Mouse (Mus musculus) gastrocnemius, postnatal 14 days (tissue): ENCODE measurements around the gene Fam107b. TPM values are rescaled to one million over a fixed set of nuclear protein-coding genes. Genes with fewer than 3 reads are reported as not detected.
A peak's percentile ranks its signal among the peaks of the same experiment; 100 is the strongest.

Experiments used
- DNase-seq: peaks from one replicate; pipeline ENCODE4 v3.0.0; 2021; ENCODE audit warnings: mixed read lengths
- intact Hi-C: fragments of 180-260 bp; cut with DNase I; formaldehyde crosslinking; loops from one replicate; pipeline ENCODE4 v1.15.1; 2025; ENCODE audit warnings: low total_unique reads
- total RNA-seq, 2 experiments: library from RNA; stranded (reverse); gene quantifications; 2 replicates each; pipeline ENCODE4 v1.2.3; 2021

Fam107b gene
- total RNA-seq, 2 experiments from 2014 or later = 5.1 to 7.3 TPM

GRCm38 (mm10) chr2:3727225-3727930 lies 157.1 kb downstream of the Fam107b start:
- DNase-seq = no peak
- intact Hi-C loops = no loop called here

GRCm38 (mm10) chr2:3728090-3728489 lies 157.8 kb downstream of the Fam107b start:
- intact Hi-C loops = no loop called here
- DNase-seq = no peak

- intact Hi-C loops = no loop called here
- no peak for DNase-seq
These were observed 159.3 kb downstream of the Fam107b start for GRCm38 (mm10) chr2:3729586-3729985.

GRCm38 (mm10) chr2:3730744-3731143 lies 160.5 kb downstream of the Fam107b start:
- DNase-seq = no peak
- intact Hi-C loops = no loop called here

- DNase-seq = no peak
- intact Hi-C loops = no loop called here
These were observed 161.2 kb downstream of the Fam107b start for GRCm38 (mm10) chr2:3731316-3732015.

- no peak for DNase-seq
- intact Hi-C loops = no loop called here
These were observed 167.8 kb downstream of the Fam107b start for GRCm38 (mm10) chr2:3737917-3738694.

GRCm38 (mm10) chr2:3738734-3739133 lies 168.4 kb downstream of the Fam107b start:
- no peak for DNase-seq
- intact Hi-C loops = no loop called here

- intact Hi-C loops = no loop called here
- no peak for DNase-seq
These were observed 169.2 kb downstream of the Fam107b start for GRCm38 (mm10) chr2:3739351-3739961.

- intact Hi-C loops = no loop called here
- DNase-seq = no peak
These were observed 170.0 kb downstream of the Fam107b start for GRCm38 (mm10) chr2:3740256-3740655.

- intact Hi-C loops = no loop called here
- DNase-seq = no peak
These were observed 170.4 kb downstream of the Fam107b start for GRCm38 (mm10) chr2:3740670-3741069.

GRCm38 (mm10) chr2:3742519-3742918 lies 172.2 kb downstream of the Fam107b start:
- intact Hi-C loops = no loop called here
- no peak for DNase-seq

- intact Hi-C loops = no loop called here
- no peak for DNase-seq
These were observed 174.8 kb downstream of the Fam107b start for GRCm38 (mm10) chr2:3745041-3745440.

GRCm38 (mm10) chr2:3745910-3746606 lies 175.8 kb downstream of the Fam107b start:
- intact Hi-C loops = no loop called here
- DNase-seq = no peak

GRCm38 (mm10) chr2:3748714-3749503 lies 178.6 kb downstream of the Fam107b start:
- intact Hi-C loops = no loop called here
- DNase-seq = peak; percentile 68

GRCm38 (mm10) chr2:3749504-3750024 lies 179.3 kb downstream of the Fam107b start:
- intact Hi-C loops = no loop called here
- DNase-seq = no peak

- intact Hi-C loops = no loop called here
- DNase-seq = no peak
These were observed 179.8 kb downstream of the Fam107b start for GRCm38 (mm10) chr2:3750126-3750525.

- intact Hi-C loops = no loop called here
- DNase-seq = no peak
These were observed 182.1 kb downstream of the Fam107b start for GRCm38 (mm10) chr2:3752365-3752764.

GRCm38 (mm10) chr2:3752893-3753292 lies 182.6 kb downstream of the Fam107b start:
- no peak for DNase-seq
- intact Hi-C loops = no loop called here
